Mouse (Mus musculus) effector memory CD4-positive, alpha-beta T cell, adult 7 months (primary cell): ENCODE results near the gene 9130019O22Rik. TPM values are rescaled to one million over a fixed set of nuclear protein-coding genes. Genes with fewer than 3 reads are reported as not detected.

Experiments used
- polyA plus RNA-seq: library from polyadenylated mRNA; unstranded; fragments of 100-300 nt; shearing (Covaris generic); gene quantifications from one replicate; pipeline ENCODE4 v1.2.1, GENCODE M21; 2017

Gene 9130019O22Rik
- 7.3 TPM for polyA plus RNA-seq

DNA sequence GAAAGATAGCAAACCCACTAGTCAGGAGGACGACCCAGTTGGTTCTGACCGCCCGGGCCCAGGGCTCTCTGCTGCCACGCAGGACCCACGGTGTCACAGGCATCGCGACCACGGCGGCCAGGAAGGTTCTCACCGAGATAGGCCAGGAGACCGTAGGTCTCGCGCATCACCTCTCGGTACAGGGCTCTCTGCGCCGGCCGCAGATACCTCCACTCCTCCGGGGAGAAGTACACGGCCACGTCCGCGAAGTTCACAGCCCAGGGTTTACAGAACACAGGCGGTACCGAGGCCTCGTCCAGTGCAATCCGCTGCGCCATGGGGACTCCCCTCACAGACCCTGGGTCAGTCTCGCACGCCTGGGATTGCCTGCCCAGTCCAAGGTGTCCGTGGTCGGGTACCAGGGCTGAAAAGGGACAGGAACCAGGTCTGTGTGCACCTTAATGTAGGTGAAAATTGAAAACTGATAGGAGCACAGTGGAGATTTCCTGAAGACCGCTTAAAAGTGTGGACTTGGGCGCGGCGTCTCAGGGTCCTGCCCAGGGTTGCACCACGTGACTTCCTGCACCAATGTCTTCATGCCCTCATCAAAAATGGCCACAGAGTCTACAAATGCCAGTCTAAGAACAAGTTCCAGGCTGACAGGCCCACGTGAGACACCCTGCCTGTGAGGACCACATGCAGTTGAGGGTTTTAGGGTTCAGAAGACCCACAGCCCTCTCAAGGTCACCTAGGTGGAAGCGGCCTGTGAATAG, at the start of gene 9130019O22Rik:
Gene 9130019O22Rik, minus strand, starts transcription at position 526 of the 752 bp plus-strand sequence.

DNA sequence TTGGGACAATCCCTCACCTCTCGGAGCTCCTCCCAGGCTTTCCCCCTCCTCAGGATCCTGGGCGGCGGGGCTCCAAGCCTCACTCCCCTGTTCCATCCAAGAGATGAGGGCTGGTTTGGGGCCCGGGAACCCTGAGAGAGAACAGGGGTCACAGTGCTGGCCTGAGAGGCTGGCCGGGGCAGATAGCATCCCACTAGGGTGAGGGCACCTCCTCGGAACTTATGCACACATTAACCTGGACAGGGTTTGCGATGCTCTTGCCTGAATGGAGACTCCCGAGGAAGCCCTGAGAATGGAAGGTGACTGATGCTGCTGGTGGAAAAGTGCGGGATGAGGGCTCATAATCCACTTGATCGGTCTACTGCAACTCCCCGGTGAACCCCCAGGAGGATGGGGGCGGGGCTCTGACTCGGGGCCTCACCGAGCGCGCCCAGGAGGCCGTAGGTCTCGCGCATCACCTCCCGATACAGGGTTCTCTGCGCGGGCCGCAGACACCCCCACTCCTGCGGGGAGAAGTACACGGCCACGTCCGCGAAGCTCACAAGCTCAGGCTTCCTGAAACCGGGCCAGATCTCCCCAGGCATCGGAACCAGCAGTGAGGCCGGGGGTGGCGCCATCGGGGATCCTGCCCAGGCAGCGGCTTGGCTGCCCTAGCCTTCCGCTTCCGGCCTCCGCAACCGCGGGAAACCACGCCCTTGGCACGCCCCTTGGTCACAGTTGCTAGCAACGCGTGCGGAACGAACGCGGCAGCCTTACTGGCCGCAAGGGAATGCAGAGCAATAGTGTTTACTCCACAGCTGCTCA, 34.6 kb upstream of the 9130019O22Rik start, which contains the start of gene Zfp688:
Gene Zfp688, minus strand, starts transcription at position 681 of the 804 bp plus-strand sequence.

DNA sequence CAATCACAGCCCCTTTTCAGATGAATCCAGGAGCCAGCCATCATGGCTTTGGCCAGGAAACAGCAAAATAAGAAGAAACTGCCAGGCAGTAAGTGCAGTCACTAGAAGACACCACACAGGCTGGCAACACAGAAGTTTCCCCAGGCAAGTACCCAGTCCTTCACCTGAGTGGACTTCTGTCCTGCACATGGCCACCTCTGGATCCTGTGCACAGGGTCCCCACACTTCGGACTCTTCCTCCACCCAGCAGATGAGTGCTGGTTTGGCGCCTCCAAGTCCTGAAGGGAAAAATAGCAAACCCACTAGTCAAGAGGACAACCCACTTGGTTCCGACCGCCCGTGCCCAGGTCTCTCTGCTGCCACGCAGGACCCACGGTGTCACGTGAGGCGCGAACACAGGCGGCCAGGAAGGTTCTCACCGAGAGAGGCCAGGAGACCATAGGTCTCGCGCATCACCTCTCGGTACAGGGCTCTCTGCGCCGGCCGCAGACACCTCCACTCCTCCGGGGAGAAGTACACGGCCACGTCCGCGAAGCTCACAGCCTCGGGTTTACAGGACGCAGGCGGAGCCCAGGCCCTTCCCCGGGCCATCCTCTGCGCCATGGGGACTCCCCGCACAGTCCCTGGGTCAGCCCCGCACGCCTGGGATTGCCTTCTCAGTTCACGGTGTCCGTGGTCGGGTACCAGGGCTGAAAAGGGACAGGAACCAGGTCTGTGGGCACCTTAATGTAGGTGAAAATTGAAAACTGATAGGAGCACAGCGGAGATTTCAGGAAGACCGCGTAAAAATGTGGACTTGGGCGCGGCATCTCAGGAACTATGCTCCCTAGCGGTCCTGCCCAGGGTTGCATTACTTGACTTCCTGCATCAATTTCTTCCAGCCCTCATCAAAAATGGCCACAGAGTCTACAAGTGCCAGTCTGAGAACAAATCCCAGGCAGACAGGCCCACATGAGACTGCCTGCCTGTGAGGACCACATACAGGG, 19.3 kb upstream of the 9130019O22Rik start, which contains the start of gene Zfp764:
Gene Zfp764, minus strand, starts transcription at position 821 of the 986 bp plus-strand sequence.

DNA sequence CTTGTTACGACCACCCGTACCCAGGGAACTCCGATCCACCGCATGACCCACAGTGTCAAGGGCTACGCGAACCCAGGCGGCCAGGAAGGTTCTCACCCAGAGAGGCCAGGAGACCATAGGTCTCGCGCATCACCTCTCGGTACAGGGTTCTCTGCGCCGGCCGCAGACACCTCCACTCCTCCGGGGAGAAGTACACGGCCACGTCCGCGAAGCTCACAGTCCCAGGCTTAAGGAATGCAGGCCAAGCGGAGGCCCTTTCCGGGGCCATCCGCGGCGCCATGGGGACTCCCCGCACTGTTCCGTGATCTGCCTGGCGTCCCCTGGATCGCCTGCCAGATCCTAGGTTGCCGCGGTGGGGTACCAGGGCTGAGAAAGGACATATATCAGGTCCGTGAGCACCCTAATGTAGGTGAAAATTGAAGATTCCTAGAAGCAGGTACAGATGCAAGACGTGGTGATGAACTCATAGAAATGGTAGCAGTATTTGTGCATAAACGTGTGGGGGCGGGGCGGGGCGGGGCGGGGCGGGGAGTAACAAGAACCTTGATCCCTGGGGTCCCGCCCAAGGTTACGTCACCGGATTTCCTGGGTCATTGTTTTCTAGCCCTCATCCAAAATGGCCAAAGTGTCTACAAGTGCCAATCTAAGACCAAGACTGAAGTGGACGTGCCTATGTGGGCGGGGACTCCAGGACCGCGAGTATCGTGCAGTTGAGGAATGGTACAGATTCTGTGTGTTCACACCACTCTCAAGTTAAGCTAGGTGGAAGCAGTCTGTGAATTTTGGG, 6.4 kb upstream of the 9130019O22Rik start, which contains the start of gene E430018J23Rik:
Gene E430018J23Rik, minus strand, starts transcription at position 473 of the 787 bp plus-strand sequence.

DNA sequence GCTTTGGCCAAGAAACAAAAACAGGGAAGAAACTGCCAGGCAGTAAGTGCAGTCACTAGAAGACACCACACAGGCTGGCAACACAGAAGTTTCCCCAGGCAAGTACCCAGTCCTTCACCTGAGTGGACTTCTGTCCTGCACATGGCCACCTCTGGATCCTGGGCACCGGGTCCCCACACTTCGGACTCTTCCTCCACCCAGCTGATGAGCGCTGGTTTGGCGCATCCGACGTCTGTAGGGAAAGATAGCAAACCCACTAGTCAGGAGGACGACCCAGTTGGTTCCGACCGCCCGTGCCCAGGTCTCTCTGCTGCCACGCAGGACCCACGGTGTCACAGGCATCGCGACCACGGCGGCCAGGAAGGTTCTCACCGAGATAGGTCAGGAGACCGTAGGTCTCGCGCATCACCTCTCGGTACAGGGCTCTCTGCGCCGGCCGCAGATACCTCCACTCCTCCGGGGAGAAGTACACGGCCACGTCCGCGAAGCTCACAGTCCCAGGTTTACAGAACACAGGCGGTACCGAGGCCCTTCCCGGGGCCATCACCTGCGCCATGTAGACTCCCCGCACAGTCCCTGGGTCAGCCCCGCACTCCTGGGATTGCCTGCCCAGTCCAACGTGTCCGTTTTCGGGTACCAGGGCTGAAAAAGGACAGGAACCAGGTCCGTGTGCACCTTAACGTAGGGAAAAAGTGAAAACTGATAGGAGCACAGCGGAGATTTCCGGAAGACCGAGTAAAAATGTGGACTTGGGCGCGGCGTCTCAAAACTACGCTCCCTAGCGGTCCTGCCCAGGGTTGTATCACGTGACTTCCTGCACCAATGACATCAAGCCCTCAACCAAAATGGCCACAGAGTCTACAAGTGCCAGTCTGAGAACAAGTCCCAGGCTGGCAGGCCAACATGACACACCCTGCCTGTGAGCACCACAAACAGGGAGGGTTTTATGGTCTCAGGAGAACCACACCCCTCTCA, 11.4 kb downstream of the 9130019O22Rik start, which contains the start of gene Zfp747:
Gene Zfp747, minus strand, starts transcription at position 780 of the 975 bp plus-strand sequence.

DNA sequence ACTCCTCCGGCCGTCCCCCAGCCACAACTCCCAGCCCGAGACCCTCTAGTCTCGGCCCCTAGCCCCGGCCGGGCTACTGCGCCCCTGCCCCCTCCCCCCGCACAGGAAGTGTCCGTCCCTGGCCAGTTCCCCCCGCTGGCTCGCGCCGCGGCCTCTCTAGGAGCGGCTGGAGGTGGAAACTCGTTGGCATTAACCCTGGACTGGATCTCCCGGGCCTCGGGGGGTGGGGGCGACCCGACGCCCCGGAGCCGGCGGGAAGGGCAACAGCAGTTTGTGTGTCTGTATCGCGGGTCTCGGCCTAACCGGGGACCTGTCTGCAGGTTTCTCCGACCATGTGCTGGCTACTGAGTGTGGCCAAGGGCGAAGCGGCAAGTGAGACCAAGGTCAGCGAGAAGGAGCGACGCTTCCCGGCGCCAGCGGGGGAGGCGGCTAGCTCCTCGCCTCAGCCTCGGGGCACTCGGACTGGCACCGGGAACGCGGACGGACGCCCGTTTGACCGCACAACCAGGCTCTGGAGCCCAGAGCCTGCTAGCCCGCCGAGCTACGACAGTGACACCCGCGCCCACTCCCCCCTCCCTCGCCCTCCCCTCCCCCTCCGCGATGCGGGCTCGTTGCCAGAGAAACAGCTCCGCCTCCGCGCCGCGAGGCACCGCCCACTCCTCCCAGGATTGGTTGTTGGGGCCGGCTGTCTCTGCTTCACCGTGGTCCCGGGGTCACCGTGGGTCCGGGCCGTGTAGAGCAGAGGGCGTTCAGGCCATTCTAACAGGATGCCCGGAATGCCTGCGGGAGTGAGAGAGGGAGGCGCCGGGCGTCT, 41.2 kb downstream of the 9130019O22Rik start, which contains the start of gene Zfp768:
Gene Zfp768, minus strand, starts transcription at position 78 of the 814 bp plus-strand sequence.

Other genes starting within 250 kb of the 9130019O22Rik start
- gene Spn, start 249.3 kb downstream of the 9130019O22Rik start, polyA plus RNA-seq: 49.4 TPM
- gene Cd2bp2, start 191.1 kb downstream of the 9130019O22Rik start, polyA plus RNA-seq: 72.4 TPM
- gene Tbc1d10b, start 178.7 kb downstream of the 9130019O22Rik start, polyA plus RNA-seq: 63.5 TPM
- 13.0 TPM for gene Mylpf, start 178.3 kb downstream of the 9130019O22Rik start, polyA plus RNA-seq
- 6.8 TPM for gene Zfp553, start 154.1 kb downstream of the 9130019O22Rik start, polyA plus RNA-seq
- gene Sept1, start 154.0 kb downstream of the 9130019O22Rik start, polyA plus RNA-seq: 491 TPM
- 5.0 TPM for gene Zfp771, start 142.9 kb downstream of the 9130019O22Rik start, polyA plus RNA-seq
- gene Dctpp1, start 126.5 kb downstream of the 9130019O22Rik start, polyA plus RNA-seq: 18.2 TPM
- 31.4 TPM for gene Sephs2, start 113.1 kb downstream of the 9130019O22Rik start, polyA plus RNA-seq
- 375 TPM for gene Itgal, start 90.9 kb downstream of the 9130019O22Rik start, polyA plus RNA-seq
- gene Zfp768, start 41.6 kb downstream of the 9130019O22Rik start, polyA plus RNA-seq: 0.27 TPM
- gene Zfp747, start 11.1 kb downstream of the 9130019O22Rik start, polyA plus RNA-seq: 21.0 TPM
- 4.4 TPM for gene E430018J23Rik, start 6.5 kb upstream of the 9130019O22Rik start, polyA plus RNA-seq
- 13.3 TPM for gene Zfp764, start 19.7 kb upstream of the 9130019O22Rik start, polyA plus RNA-seq
- 24.7 TPM for gene Zfp688, start 34.9 kb upstream of the 9130019O22Rik start, polyA plus RNA-seq
- gene Zfp689, start 62.0 kb upstream of the 9130019O22Rik start, polyA plus RNA-seq: 7.4 TPM
- gene Prr14, start 72.4 kb upstream of the 9130019O22Rik start, polyA plus RNA-seq: 138 TPM
- 11.9 TPM for gene Fbrs, start 92.0 kb upstream of the 9130019O22Rik start, polyA plus RNA-seq
- 78.0 TPM for gene Srcap, start 124.8 kb upstream of the 9130019O22Rik start, polyA plus RNA-seq
- gene Gm42715, start 132.4 kb upstream of the 9130019O22Rik start, polyA plus RNA-seq: 6.4 TPM
- 3.5 TPM for gene Tmem265, start 174.2 kb upstream of the 9130019O22Rik start, polyA plus RNA-seq
- 76.0 TPM for gene Phkg2, start 186.2 kb upstream of the 9130019O22Rik start, polyA plus RNA-seq
- not detected for gene Ccdc189, start 201.4 kb upstream of the 9130019O22Rik start, polyA plus RNA-seq
- 105 TPM for gene Rnf40, start 201.6 kb upstream of the 9130019O22Rik start, polyA plus RNA-seq
- gene Zfp629, start 228.6 kb upstream of the 9130019O22Rik start, polyA plus RNA-seq: 0.30 TPM